Mouse (Mus musculus): ENCODE data around the gene Prdx5. TPM values are rescaled to one million over a fixed set of nuclear protein-coding genes. Genes with fewer than 3 reads are reported as not detected.

The Prdx5 gene
- polyA plus RNA-seq, 1 experiment from 2014 or later = 245 TPM

GRCm38 (mm10) chr19:6934195-6934977, 24.5 kb upstream of the Prdx5 start, which contains the start of gene Kcnk4:
TSS of gene Kcnk4 (minus strand) at chr19:6934515.
- peak; percentile 13; the same call in 1 of the 2 replicates for ATAC-seq (ENCODE audit: borderline replicate concordance, extremely low read depth, low FRiP score, low TSS enrichment)

GRCm38 (mm10) chr19:6933436-6934194, 23.7 kb upstream of the Prdx5 start:
- WGBS = 4% methylated on average over 58 of the region's 58 CpGs
- Histone ChIP-seq H3K9me3 (no peaks in the 10 kb centered on the region), H3K27ac (no peak overlapping the region), H3K9ac (peak overlapping the region; percentile 30; the same call in 1 of the 2 replicates), H3K4me1 (peaks cover 12% of the 10 kb centered on the region), H3K4me3 (peak overlapping the region; percentile 37), H3K36me3 (no peaks in the 10 kb centered on the region), H3K27me3 (peaks cover 75% of the 10 kb centered on the region), H3K4me2 (peak overlapping the region; percentile 63)
- ATAC-seq (ENCODE audit: borderline replicate concordance, extremely low read depth, low FRiP score, low TSS enrichment) = peak; percentile 32; the same call in 1 of the 2 replicates

More at GRCm38 (mm10) chr19:6934195-6934977, 24.5 kb upstream of the Prdx5 start, which contains the start of gene Kcnk4:
- Histone ChIP-seq H3K4me3 (peak within 1 kb of the TSS; percentile 37), H3K4me2 (peak within 1 kb of the TSS; percentile 63), H3K9me3 (no peaks in the 10 kb centered on the region), H3K27me3 (peaks cover 68% of the 10 kb centered on the region), H3K27ac (no peak within 1 kb of the TSS), H3K9ac (peak within 1 kb of the TSS; percentile 30; the same call in 1 of the 2 replicates), H3K36me3 (no peaks in the 10 kb centered on the region), H3K4me1 (peaks cover 12% of the 10 kb centered on the region)
- 10% methylated on average over 23 of the region's 23 CpGs for WGBS

GRCm38 (mm10) chr19:6933102-6933435, 23.2 kb upstream of the Prdx5 start:
- no peak overlapping the region for H3K4me3 ChIP-seq

GRCm38 (mm10) chr19:6932018-6932417, 22.1 kb upstream of the Prdx5 start:
- Histone ChIP-seq H3K9ac (no peak overlapping the region), H3K4me3 (no peak overlapping the region), H3K9me3 (no peaks in the 10 kb centered on the region), H3K4me2 (no peak overlapping the region), H3K36me3 (no peaks in the 10 kb centered on the region), H3K27ac (no peak overlapping the region), H3K4me1 (peaks cover 18% of the 10 kb centered on the region), H3K27me3 (peaks cover 91% of the 10 kb centered on the region)
- no peak for ATAC-seq (ENCODE audit: borderline replicate concordance, extremely low read depth, low FRiP score, low TSS enrichment)
- WGBS = 58% methylated on average over 1 of the region's 1 CpGs

More at GRCm38 (mm10) chr19:6933102-6933435, 23.2 kb upstream of the Prdx5 start:
- Histone ChIP-seq H3K4me2 (peak overlapping the region; percentile 63; the same call in 1 of the 2 replicates), H3K27ac (no peak overlapping the region), H3K9ac (no peak overlapping the region), H3K9me3 (no peaks in the 10 kb centered on the region), H3K4me1 (peaks cover 13% of the 10 kb centered on the region), H3K27me3 (peaks cover 81% of the 10 kb centered on the region), H3K36me3 (no peaks in the 10 kb centered on the region)
- WGBS = 30% methylated on average over 4 of the region's 4 CpGs
- ATAC-seq (ENCODE audit: borderline replicate concordance, extremely low read depth, low FRiP score, low TSS enrichment) = no peak

- Histone ChIP-seq H3K36me3 (no peaks in the 10 kb centered on the region), H3K4me2 (no peak overlapping the region), H3K4me1 (peaks cover 22% of the 10 kb centered on the region), H3K27me3 (peaks cover 97% of the 10 kb centered on the region), H3K27ac (no peak overlapping the region), H3K9me3 (no peaks in the 10 kb centered on the region), H3K4me3 (no peak overlapping the region), H3K9ac (no peak overlapping the region)
- 0% methylated on average over 1 of the region's 2 CpGs for WGBS
- ATAC-seq (ENCODE audit: borderline replicate concordance, extremely low read depth, low FRiP score, low TSS enrichment) = no peak
Measured at GRCm38 (mm10) chr19:6931002-6931401, 21.1 kb upstream of the Prdx5 start.

- no peak for ATAC-seq (ENCODE audit: borderline replicate concordance, extremely low read depth, low FRiP score, low TSS enrichment)
- H3K36me3 ChIP-seq = no peaks in the 10 kb centered on the region
- peaks cover 96% of the 10 kb centered on the region for H3K27me3 ChIP-seq
- peaks cover 22% of the 10 kb centered on the region for H3K4me1 ChIP-seq
- no peak overlapping the region for H3K9ac ChIP-seq
- no peak overlapping the region for H3K4me2 ChIP-seq
- 15% methylated on average over 9 of the region's 9 CpGs for WGBS
- H3K9me3 ChIP-seq = no peaks in the 10 kb centered on the region
- H3K4me3 ChIP-seq = no peak overlapping the region
- no peak overlapping the region for H3K27ac ChIP-seq
Measured at GRCm38 (mm10) chr19:6928080-6928479, 18.2 kb upstream of the Prdx5 start.

GRCm38 (mm10) chr19:6926559-6927255, 16.8 kb upstream of the Prdx5 start:
- H3K4me2 ChIP-seq = peak overlapping the region; percentile 34
- H3K27ac ChIP-seq = no peak overlapping the region
- H3K4me1 ChIP-seq = peaks cover 28% of the 10 kb centered on the region
- no peaks in the 10 kb centered on the region for H3K9me3 ChIP-seq
- no peaks in the 10 kb centered on the region for H3K36me3 ChIP-seq
- 14% methylated on average over 26 of the region's 26 CpGs for WGBS
- peak overlapping the region; percentile 15; the same call in 1 of the 2 replicates for H3K4me3 ChIP-seq
- peaks cover 89% of the 10 kb centered on the region for H3K27me3 ChIP-seq
- ATAC-seq (ENCODE audit: borderline replicate concordance, extremely low read depth, low FRiP score, low TSS enrichment) = no peak
- no peak overlapping the region for H3K9ac ChIP-seq

GRCm38 (mm10) chr19:6925611-6926329, 15.9 kb upstream of the Prdx5 start:
- peak overlapping the region; percentile 48 for H3K4me2 ChIP-seq
- no peak for ATAC-seq (ENCODE audit: borderline replicate concordance, extremely low read depth, low FRiP score, low TSS enrichment)
- no peaks in the 10 kb centered on the region for H3K36me3 ChIP-seq
- no peaks in the 10 kb centered on the region for H3K9me3 ChIP-seq
- peaks cover 31% of the 10 kb centered on the region for H3K4me1 ChIP-seq
- H3K9ac ChIP-seq = no peak overlapping the region
- 12% methylated on average over 38 of the region's 40 CpGs for WGBS
- H3K27me3 ChIP-seq = peaks cover 80% of the 10 kb centered on the region
- H3K27ac ChIP-seq = no peak overlapping the region
- peak overlapping the region; percentile 22; the same call in 1 of the 2 replicates for H3K4me3 ChIP-seq

GRCm38 (mm10) chr19:6925307-6925573, 15.3 kb upstream of the Prdx5 start, which contains the start of gene Catsperz:
TSS of gene Catsperz (minus strand) at chr19:6925380.
- H3K4me2 ChIP-seq = peak within 1 kb of the TSS; percentile 48
- ATAC-seq (ENCODE audit: borderline replicate concordance, extremely low read depth, low FRiP score, low TSS enrichment) = no peak
- no peak within 1 kb of the TSS for H3K27ac ChIP-seq
- 4% methylated on average over 9 of the region's 9 CpGs for WGBS
- H3K27me3 ChIP-seq = peaks cover 75% of the 10 kb centered on the region
- peaks cover 37% of the 10 kb centered on the region for H3K4me1 ChIP-seq
- no peak within 1 kb of the TSS for H3K9ac ChIP-seq
- H3K36me3 ChIP-seq = no peaks in the 10 kb centered on the region
- H3K9me3 ChIP-seq = no peaks in the 10 kb centered on the region
- peak within 1 kb of the TSS; percentile 22 for H3K4me3 ChIP-seq

- WGBS = 3% methylated on average over 39 of the region's 39 CpGs
- no peak overlapping the region for H3K9ac ChIP-seq
- H3K36me3 ChIP-seq = no peaks in the 10 kb centered on the region
- H3K4me3 ChIP-seq = peak overlapping the region; percentile 22
- H3K4me1 ChIP-seq = peaks cover 42% of the 10 kb centered on the region
- H3K27me3 ChIP-seq = peaks cover 70% of the 10 kb centered on the region
- H3K27ac ChIP-seq = no peak overlapping the region
- no peaks in the 10 kb centered on the region for H3K9me3 ChIP-seq
- ATAC-seq (ENCODE audit: borderline replicate concordance, extremely low read depth, low FRiP score, low TSS enrichment) = no peak
- H3K4me2 ChIP-seq = peak overlapping the region; percentile 48
Measured at GRCm38 (mm10) chr19:6924461-6925306, 14.8 kb upstream of the Prdx5 start.

Measured in lung, embryonic 15.5 days (tissue).